12 mouse cellular contexts compared by ENCODE assay signal in the genomic region with DNA sequence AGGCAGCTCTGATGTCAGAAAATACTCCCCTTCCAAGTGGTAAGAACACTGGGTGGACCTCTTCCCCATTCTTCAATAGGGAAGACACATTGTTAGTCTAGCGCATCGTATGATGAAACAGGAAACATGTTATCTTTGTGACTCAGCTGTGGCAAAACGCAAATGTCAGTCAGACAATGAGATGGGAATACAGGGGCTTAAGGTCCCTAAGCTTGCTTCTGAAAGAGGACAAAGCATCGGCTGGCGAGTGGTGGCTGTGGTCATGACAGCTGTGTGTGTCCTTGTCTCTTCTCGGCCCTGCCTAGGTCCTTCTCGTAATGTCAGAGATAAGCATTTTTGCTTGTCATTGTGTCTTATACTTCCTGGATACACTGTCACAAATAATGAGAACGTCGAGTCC.
DNase-seq lines count a peak whose midpoint lies in the region; ATAC-seq lines count a peak whose summit lies in the region.
"Had no signal": no experiment of that assay in that cellular context is flagged by ENCODE, and none has a peak within 500 bp of the region (broad histone marks: within the 10 kb centered on the region; RNA-seq: fewer than 3 reads in every experiment).

No protein-coding gene starts in this region.

- WGBS in liver, embryonic 13.5 days (ENCODE audit: insufficient replicate concordance): 15% methylated on average over 9 of the region's 9 CpGs

- H3K36me3 ChIP-seq in liver, embryonic 13.5 days: no peaks in the 10 kb centered on the region
- H3K36me3 ChIP-seq: midbrain, embryonic 15.5 days had no signal

- no peak overlapping the region for H3K4me2 ChIP-seq in liver, embryonic 13.5 days
- H3K4me2 ChIP-seq: heart, embryonic 11.5 days; midbrain, embryonic 15.5 days had no signal

- no peaks in the 10 kb centered on the region for H3K27me3 ChIP-seq in liver, embryonic 13.5 days
- H3K27me3 ChIP-seq: midbrain, embryonic 15.5 days had no signal

- no peaks in the 10 kb centered on the region for H3K9me3 ChIP-seq in liver, embryonic 13.5 days (replicated peaks)
- H3K9me3 ChIP-seq: midbrain, embryonic 15.5 days had no signal

- ATAC-seq in liver, embryonic 13.5 days (ENCODE audit: low read depth): peak; percentile 60; the same call in 1 of the 2 replicates
- peak; percentile 88 for ATAC-seq in megakaryocyte progenitor cell, adult 5-6 weeks (replicated peaks; ENCODE audit: poor library complexity)
- no peak for ATAC-seq in frontal cortex, adult (ENCODE audit: low TSS enrichment)
- ATAC-seq: midbrain, embryonic 15.5 days had no signal

- no peak overlapping the region for H3K27ac ChIP-seq in liver, embryonic 13.5 days
- H3K27ac ChIP-seq: midbrain, embryonic 15.5 days had no signal

- no peak overlapping the region for H3K9ac ChIP-seq in liver, embryonic 13.5 days
- H3K9ac ChIP-seq: midbrain, embryonic 15.5 days had no signal

- H3K4me3 ChIP-seq in liver, embryonic 13.5 days (replicated peaks): no peak overlapping the region
- H3K4me3 ChIP-seq: midbrain, embryonic 15.5 days had no signal

- peaks cover 7% of the 10 kb centered on the region for H3K4me1 ChIP-seq in liver, embryonic 13.5 days (replicated peaks)
- H3K4me1 ChIP-seq: midbrain, embryonic 15.5 days had no signal

- DNase-seq in adrenal gland, adult 8-10 months: peak; percentile 13
- DNase-seq in adrenal gland, postnatal 25 days: no peak
- DNase-seq in MEL-GATA-1-ER (ENCODE audit: extremely low read depth, low read depth): peak; percentile 83
- DNase-seq in liver, embryonic 13.5 days: peak; percentile 5
- DNase-seq in retina, embryonic 14.5 days (ENCODE audit: low spot score): no peak
- DNase-seq in right cerebral cortex, adult 18-20 months: no peak
- DNase-seq: cerebellum, adult 2 months; kidney, adult 18-20 months had no signal

Comparison
In these comparisons a context has a peak if more than half of its experiments do, and no peak if none do; other contexts are left out.
1. DNase-seq: peak in adrenal gland, adult 8-10 months (single experiment), MEL-GATA-1-ER (single experiment) and liver, embryonic 13.5 days (single experiment); none in adrenal gland, postnatal 25 days (single experiment), retina, embryonic 14.5 days (single experiment) and right cerebral cortex, adult 18-20 months (single experiment).